Mouse (Mus musculus): ENCODE results near the gene Serpine1. TPM values are rescaled to one million over a fixed set of nuclear protein-coding genes. Genes with fewer than 3 reads are reported as not detected.
A peak's percentile ranks its signal among the peaks of the same experiment; 100 is the strongest.
"Not testable (repeated sequence)": the region's sequence is repeated elsewhere in the genome, so short reads cannot be mapped to it uniquely, and the experiment has no call there.

The Serpine1 gene
- polyA plus RNA-seq (2012; rRNA removed): 3.1 and 4.1 TPM in 2 replicates

DNA sequence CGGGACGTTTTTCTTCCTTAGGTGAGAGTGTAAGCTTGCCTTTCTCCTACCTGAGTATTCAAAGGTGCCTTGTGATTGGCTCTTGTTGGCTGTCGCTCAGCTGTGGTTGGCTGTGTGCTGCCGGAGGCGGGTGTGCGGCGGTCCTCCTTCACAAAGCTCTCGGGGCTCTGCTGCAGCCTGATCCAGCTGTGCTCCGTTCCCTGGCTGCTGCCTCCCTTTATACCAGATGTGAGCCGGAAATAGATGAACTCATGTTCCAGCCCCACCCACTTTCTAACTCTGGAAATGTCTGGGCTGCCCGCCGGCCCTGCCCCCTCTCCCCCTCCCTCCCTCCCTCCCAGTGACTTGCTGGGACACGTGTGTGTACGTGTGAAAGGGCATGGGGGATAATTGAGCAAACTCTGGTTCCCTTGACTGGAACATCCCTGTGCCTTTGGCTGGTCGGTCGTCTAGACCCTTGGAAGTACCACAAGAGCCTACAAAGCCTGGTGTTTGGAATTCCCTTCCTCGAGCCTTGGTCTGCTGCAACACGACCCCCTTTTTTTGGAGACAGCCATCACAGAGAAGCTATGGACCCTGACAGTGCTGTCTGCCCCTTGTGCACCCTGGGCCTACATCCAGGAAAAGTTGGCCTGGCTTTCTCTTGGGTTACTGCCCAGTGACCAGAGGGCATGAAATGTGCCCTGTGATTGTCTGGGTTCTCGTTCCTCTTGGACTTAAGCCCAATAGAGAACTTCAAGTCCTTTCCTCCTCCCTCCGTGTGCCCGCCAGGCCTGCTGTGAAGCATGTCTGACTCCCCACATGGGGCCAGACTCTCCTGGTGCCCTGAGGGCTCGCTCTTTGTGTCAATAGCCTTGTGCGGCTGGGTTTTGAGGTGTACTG lies at the start of gene Serpine1:
TSS of gene Serpine1 (minus strand) at position 190 of the 882 bp plus-strand sequence.
- no peak within 1 kb of the TSS for H3K4me3 ChIP-seq (ENCODE audit: control insufficient read depth, insufficient read depth, low read length)
- peak; percentile 63 for DNase-seq
- no peaks in the 10 kb centered on the region for H3K36me3 ChIP-seq (ENCODE audit: control insufficient read depth, insufficient read depth, low read length)

DNA sequence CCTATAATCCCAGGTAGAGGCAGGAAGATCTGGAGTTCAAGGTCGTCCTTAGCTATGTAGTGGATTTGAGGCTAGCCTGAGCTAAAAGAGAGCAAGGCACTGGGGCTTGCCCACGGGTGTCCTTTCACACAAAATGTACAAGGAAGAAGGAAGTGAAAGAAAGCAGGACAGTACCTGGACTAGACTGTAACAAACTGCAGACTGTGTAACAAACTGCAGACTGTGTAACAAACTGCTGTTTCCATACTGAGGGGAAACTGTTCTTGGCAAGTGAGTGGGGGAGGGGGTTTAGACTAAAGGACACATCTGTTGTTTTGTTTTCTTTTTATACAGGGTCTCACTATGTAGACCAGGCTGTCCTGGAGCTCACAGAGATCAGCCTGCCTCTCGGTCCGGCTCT lies 49.2 kb upstream of the Serpine1 start:
- WGBS: 84% methylated on average over 4 of the region's 4 CpGs
- Histone ChIP-seq H3K4me1 (replicated peaks; ENCODE audit: control insufficient read depth, insufficient read depth, low read length) (peaks cover 3% of the 10 kb centered on the region), H3K27me3 (ENCODE audit: control insufficient read depth, insufficient read depth, low read length) (no peaks in the 10 kb centered on the region), H3K4me3 (ENCODE audit: control insufficient read depth, insufficient read depth, low read length) (no peak overlapping the region), H3K36me3 (ENCODE audit: control insufficient read depth, insufficient read depth, low read length) (no peaks in the 10 kb centered on the region), H3K27ac (ENCODE audit: control insufficient read depth, insufficient read depth, low read length) (no peak overlapping the region)
- no peak for DNase-seq
- TF ChIP-seq POLR2A (IDR thresholded peaks at IDR 0.05; ENCODE audit: control insufficient read depth, extremely low read depth, insufficient read depth, low read length, poor library complexity) (no peak), CTCF (IDR thresholded peaks at IDR 0.05; ENCODE audit: borderline replicate concordance, control insufficient read depth, extremely low read depth, insufficient read depth, low read length, poor library complexity) (no peak)

More for the DNA sequence above, at the start of gene Serpine1:
- Histone ChIP-seq H3K27me3 (ENCODE audit: control insufficient read depth, insufficient read depth, low read length) (no peaks in the 10 kb centered on the region), H3K4me1 (replicated peaks; ENCODE audit: control insufficient read depth, insufficient read depth, low read length) (peaks cover 3% of the 10 kb centered on the region; the same call in 1 of the 2 replicates), H3K27ac (ENCODE audit: control insufficient read depth, insufficient read depth, low read length) (no peak within 1 kb of the TSS)
- TF ChIP-seq CTCF (IDR thresholded peaks at IDR 0.05; ENCODE audit: borderline replicate concordance, control insufficient read depth, extremely low read depth, insufficient read depth, low read length, poor library complexity) (no peak), POLR2A (IDR thresholded peaks at IDR 0.05; ENCODE audit: control insufficient read depth, extremely low read depth, insufficient read depth, low read length, poor library complexity) (no peak)
- 25% methylated on average over 23 of the region's 23 CpGs for WGBS

DNA sequence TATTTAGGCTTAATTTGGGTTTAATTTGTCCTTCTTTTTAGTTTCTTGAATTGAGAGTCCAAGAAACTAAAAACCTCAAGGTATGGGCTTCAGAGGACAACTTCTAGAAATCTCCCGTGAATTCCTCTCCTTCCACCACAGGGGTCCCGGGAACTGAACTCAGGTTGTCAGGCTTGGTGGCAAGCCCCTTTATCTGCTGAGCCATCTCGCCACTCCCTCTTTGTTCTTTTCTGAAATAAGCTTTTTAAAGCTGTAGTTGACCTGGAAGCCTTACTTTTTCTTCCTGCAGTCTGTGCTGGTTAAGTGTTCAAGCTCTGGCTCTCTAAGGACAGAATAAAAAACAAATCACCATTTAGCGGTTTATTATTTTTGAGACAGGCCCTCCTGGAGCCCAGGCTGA lies 46.8 kb upstream of the Serpine1 start:
- WGBS: 92% methylated on average over 4 of the region's 4 CpGs
- Histone ChIP-seq H3K27ac (ENCODE audit: control insufficient read depth, insufficient read depth, low read length) (no peak overlapping the region), H3K4me1 (replicated peaks; ENCODE audit: control insufficient read depth, insufficient read depth, low read length) (peaks cover 10% of the 10 kb centered on the region), H3K36me3 (ENCODE audit: control insufficient read depth, insufficient read depth, low read length) (peaks cover 10% of the 10 kb centered on the region), H3K4me3 (ENCODE audit: control insufficient read depth, insufficient read depth, low read length) (no peak overlapping the region), H3K27me3 (ENCODE audit: control insufficient read depth, insufficient read depth, low read length) (no peaks in the 10 kb centered on the region)
- DNase-seq: no peak
- TF ChIP-seq POLR2A (IDR thresholded peaks at IDR 0.05; ENCODE audit: control insufficient read depth, extremely low read depth, insufficient read depth, low read length, poor library complexity): no peak
- no peak for TF ChIP-seq CTCF (IDR thresholded peaks at IDR 0.05; ENCODE audit: borderline replicate concordance, control insufficient read depth, extremely low read depth, insufficient read depth, low read length, poor library complexity)

DNA sequence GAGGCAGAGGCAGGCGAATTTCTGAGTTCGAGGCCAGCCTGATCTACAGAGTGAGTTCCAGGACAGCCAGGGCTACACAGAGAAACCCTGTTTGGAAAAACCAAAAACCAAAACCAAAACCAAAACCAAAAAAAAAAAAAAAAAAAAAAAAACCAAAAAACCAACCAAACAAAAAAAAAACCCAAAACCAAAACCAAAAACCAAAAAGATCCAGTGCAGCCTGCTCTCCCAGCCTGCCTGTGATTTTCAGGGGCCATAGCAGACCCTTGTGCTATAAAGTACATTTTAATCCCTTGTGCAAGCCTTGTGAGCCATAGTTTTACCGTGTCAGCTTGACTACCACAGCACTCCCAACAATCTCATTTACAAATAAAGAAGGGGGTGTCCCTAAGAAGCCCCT lies 45.9 kb upstream of the Serpine1 start:
- 85% methylated on average over 3 of the region's 3 CpGs for WGBS
- H3K27me3 ChIP-seq (ENCODE audit: control insufficient read depth, insufficient read depth, low read length); H3K4me3 ChIP-seq (ENCODE audit: control insufficient read depth, insufficient read depth, low read length); H3K27ac ChIP-seq (ENCODE audit: control insufficient read depth, insufficient read depth, low read length); DNase-seq: not testable (repeated sequence)
- Histone ChIP-seq H3K4me1 (replicated peaks; ENCODE audit: control insufficient read depth, insufficient read depth, low read length) (peaks cover 10% of the 10 kb centered on the region), H3K36me3 (ENCODE audit: control insufficient read depth, insufficient read depth, low read length) (peaks cover 18% of the 10 kb centered on the region)

DNA sequence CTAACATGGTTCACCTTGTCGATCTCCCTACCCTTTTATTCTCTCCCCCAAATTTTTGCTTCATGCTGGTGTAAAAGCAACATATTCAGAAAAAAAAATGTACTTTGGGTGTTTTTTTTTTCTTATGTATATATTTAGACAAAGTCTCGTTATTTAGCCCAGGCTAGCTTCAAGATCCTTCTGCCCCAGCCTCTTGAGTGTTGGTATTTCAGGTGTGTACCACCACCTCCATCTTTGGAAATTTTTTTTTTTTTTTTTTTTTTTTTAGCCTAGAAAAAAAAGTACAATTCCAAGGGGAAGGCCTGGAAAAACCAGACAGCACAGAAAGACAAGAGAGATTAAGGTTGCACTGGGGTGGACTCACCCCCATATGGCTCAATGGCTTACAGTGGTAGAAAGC lies 44.9 kb upstream of the Serpine1 start:
- H3K27ac ChIP-seq (ENCODE audit: control insufficient read depth, insufficient read depth, low read length): no peak overlapping the region
- H3K4me3 ChIP-seq (ENCODE audit: control insufficient read depth, insufficient read depth, low read length): no peak overlapping the region
- no peak for TF ChIP-seq CTCF (IDR thresholded peaks at IDR 0.05; ENCODE audit: borderline replicate concordance, control insufficient read depth, extremely low read depth, insufficient read depth, low read length, poor library complexity)
- no peak for TF ChIP-seq POLR2A (IDR thresholded peaks at IDR 0.05; ENCODE audit: control insufficient read depth, extremely low read depth, insufficient read depth, low read length, poor library complexity)

DNA sequence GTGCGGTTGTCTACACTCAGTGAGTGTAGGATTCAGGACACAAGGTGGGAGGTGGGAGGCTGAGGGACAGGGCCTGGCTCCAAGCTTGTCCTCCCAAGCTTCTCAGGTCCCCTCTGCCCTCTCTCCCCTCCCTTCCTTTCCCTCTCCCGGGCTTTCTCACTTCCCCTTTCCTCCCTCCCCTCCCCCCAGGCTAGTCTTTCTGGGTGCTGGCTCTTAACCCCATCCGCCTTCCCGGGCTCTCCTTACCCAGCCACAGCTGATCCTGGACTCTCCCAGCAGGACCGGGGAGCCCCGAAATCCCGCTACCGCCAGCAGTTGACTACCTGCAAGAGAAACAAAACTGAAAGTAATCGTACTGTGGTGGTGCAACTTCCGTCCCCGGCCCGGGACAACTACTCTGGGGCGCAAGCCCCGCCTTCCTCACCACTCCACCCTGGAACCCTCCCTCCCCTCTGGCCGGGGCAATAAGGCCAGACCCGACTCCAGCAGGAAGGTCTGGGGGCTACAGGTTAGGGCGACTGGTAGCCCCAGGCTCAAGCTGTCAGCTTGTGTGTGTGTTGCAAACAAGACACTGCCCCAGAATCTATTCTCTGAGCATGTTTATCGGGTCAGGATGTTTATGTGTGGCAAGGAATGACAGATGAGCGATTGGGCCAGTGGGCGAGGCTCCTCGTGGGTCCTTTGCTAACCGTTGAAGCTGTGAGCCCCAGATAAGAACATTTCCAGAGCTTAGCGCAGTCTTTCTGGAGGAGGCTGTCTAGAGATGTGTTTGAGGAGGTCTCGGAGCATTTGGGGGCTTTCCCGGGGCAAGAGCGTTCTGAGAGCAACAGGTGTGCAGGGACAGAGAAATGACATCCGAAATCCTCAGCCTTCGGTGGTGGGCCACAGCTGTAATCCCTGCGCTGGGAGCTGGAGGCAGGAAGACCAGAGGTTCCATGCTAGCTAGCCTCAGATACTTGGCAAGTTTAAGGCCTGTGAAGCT lies 44.1 kb upstream of the Serpine1 start, which contains the start of gene Trim56:
TSS of gene Trim56 (minus strand) at position 344 of the 982 bp plus-strand sequence.
- Histone ChIP-seq H3K27ac (ENCODE audit: control insufficient read depth, insufficient read depth, low read length) (peak within 1 kb of the TSS; percentile 76), H3K27me3 (ENCODE audit: control insufficient read depth, insufficient read depth, low read length) (no peaks in the 10 kb centered on the region), H3K4me1 (replicated peaks; ENCODE audit: control insufficient read depth, insufficient read depth, low read length) (peaks cover 10% of the 10 kb centered on the region), H3K36me3 (ENCODE audit: control insufficient read depth, insufficient read depth, low read length) (peaks cover 22% of the 10 kb centered on the region), H3K4me3 (ENCODE audit: control insufficient read depth, insufficient read depth, low read length) (peak within 1 kb of the TSS; percentile 89)
- TF ChIP-seq POLR2A (IDR thresholded peaks at IDR 0.05; ENCODE audit: control insufficient read depth, extremely low read depth, insufficient read depth, low read length, poor library complexity): peak; percentile 63; the same call in 1 of the 2 replicates
- TF ChIP-seq CTCF (IDR thresholded peaks at IDR 0.05; ENCODE audit: borderline replicate concordance, control insufficient read depth, extremely low read depth, insufficient read depth, low read length, poor library complexity): 0 out of 2 replicates have a peak, but pooled peaks have one; percentile 31
- peak; percentile 83 for DNase-seq
- WGBS: 6% methylated on average over 29 of the region's 29 CpGs

More for the DNA sequence above, 44.9 kb upstream of the Serpine1 start:
- 78% methylated on average over 2 of the region's 2 CpGs for whole genome bisulfite sequencing
- no peaks in the 10 kb centered on the region for H3K27me3 ChIP-seq (ENCODE audit: control insufficient read depth, insufficient read depth, low read length)
- peaks cover 22% of the 10 kb centered on the region for H3K36me3 ChIP-seq (ENCODE audit: control insufficient read depth, insufficient read depth, low read length)
- H3K4me1 ChIP-seq (replicated peaks; ENCODE audit: control insufficient read depth, insufficient read depth, low read length): peaks cover 10% of the 10 kb centered on the region
- DNase-seq: no peak

Measured in thymus, adult 2 months (tissue).